Mouse (Mus musculus): ENCODE data around the gene Cox6b2.

- no peak for TF ChIP-seq CTCF (IDR thresholded peaks at IDR 0.05; ENCODE audit: borderline replicate concordance, insufficient read depth, low read depth, low read length)
- TF ChIP-seq POLR2A (IDR thresholded peaks at IDR 0.05; ENCODE audit: borderline replicate concordance, insufficient read depth, low read length): no peak
Observed at GRCm38 (mm10) chr7:4712594-4712993, 40.3 kb downstream of the Cox6b2 start.

Measured in cerebellum, adult 2 months (tissue).